Mouse (Mus musculus): ENCODE results near the gene Ubxn4. TPM values are rescaled to one million over a fixed set of nuclear protein-coding genes. Genes with fewer than 3 reads are reported as not detected.
"Not testable (repeated sequence)": the region's sequence is repeated elsewhere in the genome, so short reads cannot be mapped to it uniquely, and the experiment has no call there.

The Ubxn4 gene
- polyA plus RNA-seq, 1 experiment from 2014 or later, result 81.7 TPM

GRCm38 (mm10) chr1:128319266-128319665, 75.5 kb downstream of the Ubxn4 start:
- ATAC-seq (ENCODE audit: insufficient number of reproducible peaks, insufficient read depth, low FRiP score, low TSS enrichment, low read depth); H3K27ac ChIP-seq; H3K4me1 ChIP-seq; H3K9ac ChIP-seq; H3K9me3 ChIP-seq; H3K36me3 ChIP-seq; H3K4me2 ChIP-seq; H3K27me3 ChIP-seq; H3K4me3 ChIP-seq: not testable (repeated sequence)
- 85% methylated on average over 6 of the region's 6 CpGs for WGBS

- ATAC-seq (ENCODE audit: insufficient number of reproducible peaks, insufficient read depth, low FRiP score, low TSS enrichment, low read depth), result no peak
- Histone ChIP-seq H3K4me3 (no peak overlapping the region), H3K27ac (no peak overlapping the region), H3K36me3 (peaks cover 18% of the 10 kb centered on the region), H3K4me1 (no peaks in the 10 kb centered on the region), H3K4me2 (no peak overlapping the region), H3K27me3 (no peaks in the 10 kb centered on the region), H3K9me3 (no peaks in the 10 kb centered on the region), H3K9ac (no peak overlapping the region)
- WGBS, result 86% methylated on average over 8 of the region's 8 CpGs
Observed at GRCm38 (mm10) chr1:128323026-128323643, 79.4 kb downstream of the Ubxn4 start.

- H3K9me3 ChIP-seq, result no peaks in the 10 kb centered on the region
- 84% methylated on average over 2 of the region's 2 CpGs for WGBS
- no peak for ATAC-seq (ENCODE audit: insufficient number of reproducible peaks, insufficient read depth, low FRiP score, low TSS enrichment, low read depth)
- H3K4me2 ChIP-seq, result no peak overlapping the region
- no peak overlapping the region for H3K9ac ChIP-seq
- no peak overlapping the region for H3K27ac ChIP-seq
- no peaks in the 10 kb centered on the region for H3K4me1 ChIP-seq
- no peaks in the 10 kb centered on the region for H3K27me3 ChIP-seq
- H3K4me3 ChIP-seq, result no peak overlapping the region
- H3K36me3 ChIP-seq, result peaks cover 34% of the 10 kb centered on the region
Observed at GRCm38 (mm10) chr1:128324776-128325175, 81.0 kb downstream of the Ubxn4 start.

- ATAC-seq (ENCODE audit: insufficient number of reproducible peaks, insufficient read depth, low FRiP score, low TSS enrichment, low read depth), result no peak
- peaks cover 58% of the 10 kb centered on the region for H3K36me3 ChIP-seq
- no peak overlapping the region for H3K27ac ChIP-seq
- 78% methylated on average over 1 of the region's 1 CpGs for WGBS
- H3K9ac ChIP-seq, result no peak overlapping the region
- H3K4me1 ChIP-seq, result no peaks in the 10 kb centered on the region
- no peak overlapping the region for H3K4me3 ChIP-seq
- H3K27me3 ChIP-seq, result no peaks in the 10 kb centered on the region
- H3K9me3 ChIP-seq, result no peaks in the 10 kb centered on the region
- H3K4me2 ChIP-seq, result no peak overlapping the region
Observed at GRCm38 (mm10) chr1:128327165-128327564, 83.4 kb downstream of the Ubxn4 start.

GRCm38 (mm10) chr1:128328218-128328617, 84.5 kb downstream of the Ubxn4 start, which contains the start of gene Lct:
Gene Lct, minus strand, starts transcription at chr1:128328318.
- H3K4me1 ChIP-seq, result no peaks in the 10 kb centered on the region
- ATAC-seq (ENCODE audit: insufficient number of reproducible peaks, insufficient read depth, low FRiP score, low TSS enrichment, low read depth), result no peak
- H3K9me3 ChIP-seq, result no peaks in the 10 kb centered on the region
- H3K4me2 ChIP-seq, result no peak within 1 kb of the TSS
- no peaks in the 10 kb centered on the region for H3K27me3 ChIP-seq
- WGBS, result 84% methylated on average over 3 of the region's 3 CpGs
- no peak within 1 kb of the TSS for H3K27ac ChIP-seq
- peaks cover 69% of the 10 kb centered on the region for H3K36me3 ChIP-seq
- H3K4me3 ChIP-seq, result no peak within 1 kb of the TSS
- H3K9ac ChIP-seq, result no peak within 1 kb of the TSS

MicroRNAs within 50 kb of the gene (microRNA counts, 519-probe panel; counts per million panel counts)
- microRNA mmu-miR-128, result 2,984 counts per million, percentile 69 among the panel's probes with 10 or more counts

Small RNA genes within 50 kb of the gene (microRNA-seq; reads per million reads assigned to microRNA genes)
- 96.2 reads per million, percentile 53 among the genes with 10 or more reads in this experiment for gene Mir128-1

Other genes with a start within 250 kb of the Ubxn4 start
- 11.4 and 11.6 TPM in 2 replicates for gene Zranb3, start 140.9 kb upstream of the Ubxn4 start, polyA plus RNA-seq (2015; fragmentation: Nextera tagmentation; extraction: Ambion mirVana)
- gene R3hdm1, start 140.7 kb upstream of the Ubxn4 start, polyA plus RNA-seq (2015; fragmentation: Nextera tagmentation; extraction: Ambion mirVana), result 88.4 and 88.8 TPM in 2 replicates
- 0.14 TPM in 2 replicates for gene Lct, start 84.4 kb downstream of the Ubxn4 start, polyA plus RNA-seq (2015; fragmentation: Nextera tagmentation; extraction: Ambion mirVana)
- 221 and 223 TPM in 2 replicates for gene Mcm6, start 115.7 kb downstream of the Ubxn4 start, polyA plus RNA-seq (2015; fragmentation: Nextera tagmentation; extraction: Ambion mirVana)
- 152 and 157 TPM in 2 replicates for gene Dars, start 173.4 kb downstream of the Ubxn4 start, polyA plus RNA-seq (2015; fragmentation: Nextera tagmentation; extraction: Ambion mirVana)